Mouse (Mus musculus): ENCODE results near the gene Rps19bp1. TPM values are rescaled to one million over a fixed set of nuclear protein-coding genes. Genes with fewer than 3 reads are reported as not detected.

Rps19bp1 gene
- total RNA-seq, 1 experiment from 2014 or later: 24.3 TPM

- no peak for ATAC-seq (replicated peaks; ENCODE audit: low read depth, poor library complexity, severe bottlenecking)
Observed at GRCm38 (mm10) chr15:80221031-80221430, 43.1 kb downstream of the Rps19bp1 start.

- ATAC-seq (replicated peaks; ENCODE audit: low read depth, poor library complexity, severe bottlenecking): no peak
Observed at GRCm38 (mm10) chr15:80219705-80220657, 44.1 kb downstream of the Rps19bp1 start.

GRCm38 (mm10) chr15:80219211-80219610 is 44.9 kb downstream of the Rps19bp1 start:
- ATAC-seq (replicated peaks; ENCODE audit: low read depth, poor library complexity, severe bottlenecking): peak; percentile 56

GRCm38 (mm10) chr15:80217476-80217875 is 46.6 kb downstream of the Rps19bp1 start:
- no peak for ATAC-seq (replicated peaks; ENCODE audit: low read depth, poor library complexity, severe bottlenecking)

GRCm38 (mm10) chr15:80216480-80216820 is 47.7 kb downstream of the Rps19bp1 start:
- ATAC-seq (replicated peaks; ENCODE audit: low read depth, poor library complexity, severe bottlenecking): 0 out of 2 replicates have a peak, but pooled peaks have one; percentile 16

- no peak for ATAC-seq (replicated peaks; ENCODE audit: low read depth, poor library complexity, severe bottlenecking)
Observed at GRCm38 (mm10) chr15:80215716-80216479, 48.2 kb downstream of the Rps19bp1 start.

DNA sequence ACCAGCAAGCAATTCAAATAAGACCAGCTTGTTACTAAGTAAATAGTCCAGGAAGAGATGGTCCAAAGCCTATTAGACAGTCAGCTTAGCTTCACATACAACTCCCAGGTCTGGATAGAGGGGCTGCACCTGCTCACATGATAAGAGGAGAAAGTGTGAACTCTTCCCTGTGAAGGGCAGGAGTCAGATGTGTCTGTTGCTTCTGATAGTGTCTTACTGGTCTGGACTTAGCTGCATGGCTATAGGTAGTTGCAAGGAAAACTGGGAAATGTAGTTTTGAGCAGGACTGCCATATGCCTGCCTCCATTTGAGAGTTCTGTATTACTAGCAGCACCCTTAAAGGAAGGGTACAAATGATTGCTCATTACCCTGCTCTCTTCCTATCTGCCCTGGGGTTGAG is 50.4 kb downstream of the Rps19bp1 start:
- ATAC-seq (replicated peaks; ENCODE audit: low read depth, poor library complexity, severe bottlenecking): no peak

Other genes with a start within 250 kb of the Rps19bp1 start
- 0.10 and 0.82 TPM in 2 replicates for gene Pdgfb, start 249.3 kb downstream of the Rps19bp1 start, total RNA-seq (2017)
- 4.8 and 6.1 TPM in 2 replicates for gene Syngr1, start 173.0 kb downstream of the Rps19bp1 start, total RNA-seq (2017)
- gene Rpl3, start 172.4 kb downstream of the Rps19bp1 start, total RNA-seq (2017): 2,920 and 3,083 TPM in 2 replicates
- 10.6 and 19.9 TPM in 2 replicates for gene Tab1, start 131.2 kb downstream of the Rps19bp1 start, total RNA-seq (2017)
- not detected in 2 replicates for gene Mgat3, start 90.6 kb downstream of the Rps19bp1 start, total RNA-seq (2017)
- 20.5 and 25.1 TPM in 2 replicates for gene Mief1, start 30.3 kb downstream of the Rps19bp1 start, total RNA-seq (2017)
- gene AC140267.1, start 28.5 kb downstream of the Rps19bp1 start, total RNA-seq (2017): not detected in 2 replicates
- 363 and 374 TPM in 2 replicates for gene Atf4, start 9.1 kb downstream of the Rps19bp1 start, total RNA-seq (2017)
- gene Cacna1i, start 22.9 kb upstream of the Rps19bp1 start, total RNA-seq (2017): not detected in 2 replicates

Measured in common myeloid progenitor, adult 5-6 weeks (primary cell).